Mouse (Mus musculus) thymus, adult 2 months (tissue): Measurements from ENCODE around the gene Milr1. TPM values are rescaled to one million over a fixed set of nuclear protein-coding genes. Genes with fewer than 3 reads are reported as not detected.
"Not testable (repeated sequence)": the region's sequence is repeated elsewhere in the genome, so short reads cannot be mapped to it uniquely, and the experiment has no call there.

Experiments used
- DNase-seq: peaks from one replicate; pipeline ENCODE4 v3.0.0; 2021
- H3K27ac ChIP-seq: fragments of 200-500 bp; 2 replicates; pipeline ENCODE4 v1.5.1; 2012; ENCODE audit warnings: low read length, control low read depth; ENCODE audit not compliant: control insufficient read depth, insufficient read depth
- H3K27me3 ChIP-seq: fragments of 200-500 bp; 2 replicates; pipeline ENCODE4 v1.6.1; 2012; ENCODE audit warnings: mild to moderate bottlenecking, low read length, moderate library complexity, mixed read lengths; ENCODE audit not compliant: control insufficient read depth, insufficient read depth
- H3K36me3 ChIP-seq: fragments of 200-500 bp; 2 replicates; pipeline ENCODE4 v1.6.1; 2012; ENCODE audit warnings: mild to moderate bottlenecking, low read length, moderate library complexity; ENCODE audit not compliant: control insufficient read depth, insufficient read depth
- H3K4me1 ChIP-seq: fragments of 200-500 bp; replicated peaks from 2 replicates; pipeline ENCODE4 v1.6.1; 2012; ENCODE audit warnings: low read length; ENCODE audit not compliant: control insufficient read depth, insufficient read depth
- H3K4me3 ChIP-seq: fragments of 200-500 bp; 2 replicates; pipeline ENCODE4 v1.5.1; 2012; ENCODE audit warnings: mild to moderate bottlenecking, low read length, control low read depth, moderate library complexity; ENCODE audit not compliant: control insufficient read depth, insufficient read depth
- CTCF ChIP-seq: fragments of 200-500 bp; IDR thresholded peaks from 2 replicates; pipeline ENCODE4 v1.5.1; 2012; ENCODE audit warnings: mild to moderate bottlenecking, control low read depth, low read length, moderate library complexity, borderline replicate concordance; ENCODE audit not compliant: control insufficient read depth, poor library complexity, insufficient read depth; ENCODE audit errors: extremely low read depth
- POLR2A ChIP-seq: fragments of 200-500 bp; IDR thresholded peaks from 2 replicates; pipeline ENCODE4 v1.6.1; 2012; ENCODE audit warnings: mild to moderate bottlenecking, low read length, control low read depth, moderate library complexity; ENCODE audit not compliant: control insufficient read depth, poor library complexity, insufficient read depth; ENCODE audit errors: extremely low read depth
- WGBS: fragments of 180-500 bp; shearing (Covaris S2); methylation state at CpG from one replicate; pipeline ENCODE4 v1.1.7; 2018; 5-methylcytosine and 5-hydroxymethylcytosine counted together
- polyA plus RNA-seq: library from polyadenylated mRNA; depleted of rRNA; stranded (reverse); fragments of >200 nt; gene quantifications from 2 replicates; pipeline ENCODE4 v1.2.3, GENCODE M21; 2012

Gene Milr1
- polyA plus RNA-seq, 1 experiment = 3.6 TPM

DNA sequence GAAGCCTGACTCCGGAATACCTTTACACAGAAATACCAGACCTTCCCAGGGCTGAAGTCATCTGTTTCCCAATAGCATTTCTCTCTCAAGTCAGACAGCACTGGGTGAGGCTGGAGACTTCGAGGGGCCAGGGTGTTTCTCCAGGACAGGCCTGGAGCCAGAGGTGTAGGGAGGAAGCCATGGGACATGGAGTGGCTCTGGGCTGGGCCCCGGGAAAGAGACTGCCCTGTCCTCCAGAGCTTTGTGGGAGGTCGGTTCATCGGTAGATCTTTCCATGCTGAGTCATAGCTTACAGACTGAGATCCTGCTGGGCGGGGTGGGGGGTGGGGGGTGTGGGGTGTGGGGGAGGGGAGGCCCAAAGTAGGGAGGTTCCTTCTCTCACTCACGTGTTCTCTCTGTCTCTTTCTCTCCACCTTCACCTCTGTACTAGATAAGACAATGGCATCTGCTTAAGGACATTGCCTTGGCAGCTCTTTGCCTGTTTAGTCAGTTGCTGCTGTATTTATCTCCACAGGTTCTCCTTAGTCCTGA, 28.1 kb upstream of the Milr1 start:
- DNase-seq = no peak
- Histone ChIP-seq H3K27me3 (no peaks in the 10 kb centered on the region), H3K27ac (no peak overlapping the region), H3K4me1 (peaks cover 9% of the 10 kb centered on the region), H3K4me3 (no peak overlapping the region), H3K36me3 (no peaks in the 10 kb centered on the region)
- WGBS = 28% methylated on average over 7 of the region's 7 CpGs
- TF ChIP-seq CTCF (no peak), POLR2A (no peak)

DNA sequence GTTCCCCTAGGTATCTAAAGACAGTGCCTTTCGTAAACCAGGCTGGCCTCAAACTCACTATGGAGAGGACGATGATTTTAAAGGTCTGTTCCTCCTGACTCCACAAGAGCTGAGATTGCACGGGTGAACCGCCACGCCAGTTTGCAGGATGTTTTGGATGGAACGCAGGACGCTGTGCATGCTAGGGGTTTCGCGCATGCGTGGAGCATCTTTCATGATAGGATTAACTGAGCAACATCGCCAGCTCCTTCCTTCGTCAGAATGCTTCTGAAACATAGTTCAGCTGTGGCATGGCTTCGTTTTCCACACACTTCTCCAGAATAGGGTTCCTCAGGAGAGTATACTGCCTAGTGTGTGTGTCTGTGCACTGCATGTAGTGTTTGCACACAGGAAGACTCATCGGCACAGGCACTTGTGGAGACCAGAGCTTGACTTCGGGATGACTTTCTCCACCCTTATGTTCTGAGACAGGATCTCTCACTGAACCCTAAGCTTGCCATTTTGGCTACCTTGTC, 27.4 kb upstream of the Milr1 start:
- Histone ChIP-seq H3K27me3 (no peaks in the 10 kb centered on the region), H3K27ac (no peak overlapping the region), H3K4me3 (no peak overlapping the region), H3K4me1 (peaks cover 9% of the 10 kb centered on the region), H3K36me3 (no peaks in the 10 kb centered on the region)
- TF ChIP-seq CTCF = no peak
- no peak for TF ChIP-seq POLR2A
- DNase-seq = no peak
- WGBS = 97% methylated on average over 15 of the region's 15 CpGs

DNA sequence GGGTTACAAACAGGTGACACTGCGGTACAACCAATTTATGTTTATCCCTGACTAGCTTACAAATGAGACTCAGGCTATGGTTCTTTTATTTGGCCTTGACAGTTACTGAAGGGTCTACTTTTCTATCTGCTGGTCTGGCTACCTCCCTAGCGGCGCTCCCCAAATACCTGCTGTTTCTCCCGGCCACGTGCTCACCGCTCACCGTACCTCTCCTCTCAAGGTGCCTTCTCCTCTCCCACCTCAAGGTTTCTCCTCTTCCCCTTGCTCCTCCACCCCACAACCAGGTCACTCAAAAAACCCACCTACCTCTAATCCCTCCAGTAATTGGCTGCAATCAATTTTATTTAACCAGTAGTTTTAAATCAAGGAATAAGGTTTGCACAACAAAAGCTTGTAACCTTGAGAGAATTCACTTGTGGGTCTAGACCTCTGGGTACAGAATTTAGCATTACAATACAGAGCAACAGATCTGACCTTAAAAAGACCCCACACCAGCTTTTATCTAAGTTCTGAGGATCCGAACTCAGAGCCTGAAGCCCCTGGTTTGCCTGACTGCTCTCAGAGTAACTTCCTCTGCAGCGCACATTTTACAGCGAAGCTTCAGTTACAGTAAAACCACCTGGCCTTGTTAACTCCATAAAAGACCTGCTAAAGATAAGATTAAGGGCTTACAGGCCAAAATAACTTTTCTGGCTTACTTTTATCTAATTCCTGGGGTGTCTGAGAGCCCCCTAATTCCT, 26.7 kb upstream of the Milr1 start:
- Histone ChIP-seq H3K4me1 (peaks cover 9% of the 10 kb centered on the region), H3K27ac (no peak overlapping the region), H3K4me3 (no peak overlapping the region), H3K36me3 (no peaks in the 10 kb centered on the region), H3K27me3 (no peaks in the 10 kb centered on the region)
- TF ChIP-seq POLR2A (no peak), CTCF (no peak)
- no peak for DNase-seq
- 81% methylated on average over 10 of the region's 10 CpGs for WGBS

DNA sequence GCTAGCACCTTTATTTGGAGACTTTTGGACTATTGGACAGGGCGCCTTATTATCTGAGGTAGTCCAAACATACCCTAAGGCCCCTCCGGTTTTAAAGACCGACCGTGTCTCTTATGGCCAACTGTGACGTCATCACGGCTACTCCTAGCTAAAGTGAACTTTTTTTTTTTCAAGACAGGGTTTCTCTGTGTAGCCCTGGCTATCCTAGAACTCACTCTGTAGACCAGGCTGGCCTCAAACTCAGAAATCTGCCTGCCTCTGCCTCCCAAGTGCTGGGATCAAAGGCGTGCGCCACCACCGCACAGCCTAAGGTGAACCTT, 26.1 kb upstream of the Milr1 start:
- 98% methylated on average over 9 of the region's 9 CpGs for WGBS
- H3K27me3 ChIP-seq, DNase-seq, H3K4me1 ChIP-seq, H3K36me3 ChIP-seq, H3K27ac ChIP-seq, H3K4me3 ChIP-seq: not testable (repeated sequence)

DNA sequence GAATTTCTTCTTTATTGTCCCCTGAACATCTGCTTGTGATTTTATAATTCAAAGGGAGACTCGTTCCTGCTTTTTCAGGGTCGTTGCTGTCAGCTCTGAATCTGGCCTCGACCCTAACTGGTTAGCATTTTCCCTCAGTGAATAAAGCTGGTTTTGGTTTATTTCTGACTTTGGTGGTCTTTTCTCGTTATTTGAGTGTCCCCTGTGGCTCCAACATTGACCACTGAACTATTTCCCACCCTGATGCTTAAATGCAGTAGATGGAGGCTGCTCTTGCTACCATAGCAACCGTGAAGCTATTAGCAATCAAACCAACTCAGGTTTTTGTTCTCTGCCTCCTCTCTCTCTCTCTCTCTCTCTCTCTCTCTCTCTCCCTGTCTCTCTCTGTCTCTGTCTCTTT, 23.1 kb upstream of the Milr1 start:
- no peak overlapping the region for H3K27ac ChIP-seq
- H3K4me1 ChIP-seq = peaks cover 6% of the 10 kb centered on the region; the same call in 1 of the 2 replicates
- no peaks in the 10 kb centered on the region for H3K27me3 ChIP-seq
- TF ChIP-seq CTCF = no peak
- no peak for TF ChIP-seq POLR2A
- WGBS = 93% methylated on average over 5 of the region's 5 CpGs
- DNase-seq = no peak
- no peak overlapping the region for H3K4me3 ChIP-seq
- H3K36me3 ChIP-seq = peaks cover 14% of the 10 kb centered on the region

DNA sequence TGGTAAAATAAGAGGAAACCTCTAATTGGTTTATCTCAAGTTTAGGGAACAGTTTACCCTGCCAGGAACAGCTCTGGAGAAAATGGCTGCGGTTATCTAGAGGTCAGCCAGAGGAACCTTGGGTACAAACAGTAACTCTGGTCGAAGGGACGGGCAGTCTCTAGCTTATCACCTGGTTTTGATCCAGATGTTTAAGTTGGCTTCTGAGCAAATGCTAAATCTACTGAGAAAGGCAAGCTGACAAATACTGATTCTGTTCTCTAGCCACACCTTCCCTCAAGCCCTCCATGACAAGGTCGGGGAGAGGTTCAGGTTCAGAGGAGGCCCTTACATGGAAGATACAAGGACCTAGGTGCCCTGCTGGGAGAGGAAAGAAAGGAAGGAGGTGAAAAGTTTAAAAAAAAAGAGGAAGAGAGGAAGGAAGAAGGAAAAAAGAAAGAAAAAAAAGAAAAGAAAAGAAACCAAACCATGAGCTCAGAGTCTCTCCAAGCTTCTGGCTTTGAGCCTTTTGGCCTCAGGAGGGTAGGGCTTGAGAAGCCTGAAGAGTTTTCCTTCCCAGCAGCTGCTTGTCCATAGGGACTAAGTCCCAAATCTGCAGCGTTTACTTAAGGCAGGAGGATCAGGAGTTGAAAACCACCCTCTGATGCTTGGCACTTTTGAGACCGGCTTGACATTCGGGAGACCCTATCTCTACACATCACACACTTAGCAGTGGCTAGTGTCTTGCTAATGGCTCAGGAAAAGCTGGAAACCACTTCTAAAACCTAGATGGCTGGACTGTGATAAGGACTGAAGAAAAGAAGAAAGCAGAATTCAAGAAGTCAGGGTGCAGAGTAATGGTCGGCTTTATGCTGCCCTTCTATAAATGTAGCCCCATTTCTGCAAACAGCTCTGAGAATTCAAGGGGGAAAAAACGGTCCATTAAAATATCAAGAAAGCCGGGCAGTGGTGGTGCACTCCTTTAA, 22.3 kb upstream of the Milr1 start:
- H3K36me3 ChIP-seq = peaks cover 14% of the 10 kb centered on the region
- no peak overlapping the region for H3K4me3 ChIP-seq
- WGBS = 87% methylated on average over 10 of the region's 10 CpGs
- H3K4me1 ChIP-seq = peaks cover 4% of the 10 kb centered on the region; the same call in 1 of the 2 replicates
- no peak for TF ChIP-seq CTCF
- no peak for TF ChIP-seq POLR2A
- no peak overlapping the region for H3K27ac ChIP-seq
- no peaks in the 10 kb centered on the region for H3K27me3 ChIP-seq
- DNase-seq = no peak

DNA sequence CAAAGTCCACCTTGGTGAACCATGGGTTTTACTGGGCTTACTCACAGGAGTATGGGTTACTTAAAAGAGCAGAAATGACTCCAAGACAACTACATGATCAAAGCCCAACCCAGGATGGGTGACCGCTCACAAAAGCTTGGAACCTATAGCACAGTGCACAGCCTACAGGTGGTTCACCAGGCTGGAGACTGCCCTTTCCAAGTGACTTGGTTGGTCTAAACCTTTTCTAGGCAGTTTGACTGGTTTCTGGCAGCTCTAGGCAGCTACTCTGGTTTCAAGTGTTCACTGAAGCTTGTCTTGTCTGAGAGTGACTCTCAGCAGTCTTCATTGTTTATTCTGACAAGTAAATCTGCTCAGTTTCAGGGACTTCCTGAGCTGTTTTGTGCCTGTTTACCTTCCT, 21.4 kb upstream of the Milr1 start:
- no peak for TF ChIP-seq CTCF
- TF ChIP-seq POLR2A = no peak
- no peak overlapping the region for H3K27ac ChIP-seq
- no peaks in the 10 kb centered on the region for H3K4me1 ChIP-seq
- no peak for DNase-seq
- H3K36me3 ChIP-seq = peaks cover 14% of the 10 kb centered on the region
- 100% methylated on average over 1 of the region's 1 CpGs for WGBS
- H3K4me3 ChIP-seq = no peak overlapping the region
- no peaks in the 10 kb centered on the region for H3K27me3 ChIP-seq
